Mouse (Mus musculus): ENCODE measurements around the gene Csta1. TPM values are rescaled to one million over a fixed set of nuclear protein-coding genes. Genes with fewer than 3 reads are reported as not detected.

The Csta1 gene
- polyA plus RNA-seq, 1 experiment from 2014 or later, result not detected

Other genes with a start within 250 kb of the Csta1 start
- gene Parp9, start 192.8 kb downstream of the Csta1 start, polyA plus RNA-seq (2015; fragmentation: Nextera tagmentation; extraction: Ambion mirVana), result 2.0 and 7.8 TPM in 2 replicates
- gene Dtx3l, start 192.1 kb downstream of the Csta1 start, polyA plus RNA-seq (2015; fragmentation: Nextera tagmentation; extraction: Ambion mirVana), result 1.4 and 6.1 TPM in 2 replicates
- 61.3 and 65.6 TPM in 2 replicates for gene Kpna1, start 152.5 kb downstream of the Csta1 start, polyA plus RNA-seq (2015; fragmentation: Nextera tagmentation; extraction: Ambion mirVana)
- 12.0 and 12.4 TPM in 2 replicates for gene Wdr5b, start 90.1 kb downstream of the Csta1 start, polyA plus RNA-seq (2015; fragmentation: Nextera tagmentation; extraction: Ambion mirVana)
- 146 and 193 TPM in 2 replicates for gene Fam162a, start 59.6 kb downstream of the Csta1 start, polyA plus RNA-seq (2015; fragmentation: Nextera tagmentation; extraction: Ambion mirVana)
- 33.0 and 39.3 TPM in 2 replicates for gene Ccdc58, start 59.6 kb downstream of the Csta1 start, polyA plus RNA-seq (2015; fragmentation: Nextera tagmentation; extraction: Ambion mirVana)
- 0.72 and 1.0 TPM in 2 replicates for gene Stfa2l1, start 25.6 kb upstream of the Csta1 start, polyA plus RNA-seq (2015; fragmentation: Nextera tagmentation; extraction: Ambion mirVana)
- gene Gm5483, start 53.0 kb upstream of the Csta1 start, polyA plus RNA-seq (2015; fragmentation: Nextera tagmentation; extraction: Ambion mirVana), result 0.44 and 1.8 TPM in 2 replicates
- not detected in 2 replicates for gene Gm5416, start 79.2 kb upstream of the Csta1 start, polyA plus RNA-seq (2015; fragmentation: Nextera tagmentation; extraction: Ambion mirVana)
- not detected in 2 replicates for gene 2010005H15Rik, start 90.2 kb upstream of the Csta1 start, polyA plus RNA-seq (2015; fragmentation: Nextera tagmentation; extraction: Ambion mirVana)
- gene Stfa1, start 145.7 kb upstream of the Csta1 start, polyA plus RNA-seq (2015; fragmentation: Nextera tagmentation; extraction: Ambion mirVana), result 1.4 and 3.5 TPM in 2 replicates
- gene BC117090, start 203.1 kb upstream of the Csta1 start, polyA plus RNA-seq (2015; fragmentation: Nextera tagmentation; extraction: Ambion mirVana), result 0.57 TPM in 1 of 2 replicates, not detected in the other
- gene BC100530, start 236.5 kb upstream of the Csta1 start, polyA plus RNA-seq (2015; fragmentation: Nextera tagmentation; extraction: Ambion mirVana), result 2.4 and 3.0 TPM in 2 replicates